Mouse (Mus musculus) testis, adult 2 months (tissue): ENCODE measurements around the gene Col8a2.

Experiments used
- CTCF ChIP-seq: fragments of 200-500 bp; IDR thresholded peaks from 2 replicates; pipeline ENCODE4 v1.5.1; 2012; ENCODE audit warnings: low read depth, mild to moderate bottlenecking, inconsistent platforms, low read length, moderate library complexity; ENCODE audit not compliant: control insufficient read depth, insufficient read depth, insufficient replicate concordance
- POLR2A ChIP-seq: fragments of 200-500 bp; IDR thresholded peaks from 2 replicates; pipeline ENCODE4 v1.6.1; 2012; ENCODE audit warnings: low read depth, mild to moderate bottlenecking, inconsistent platforms, low read length, moderate library complexity; ENCODE audit not compliant: control insufficient read depth

DNA sequence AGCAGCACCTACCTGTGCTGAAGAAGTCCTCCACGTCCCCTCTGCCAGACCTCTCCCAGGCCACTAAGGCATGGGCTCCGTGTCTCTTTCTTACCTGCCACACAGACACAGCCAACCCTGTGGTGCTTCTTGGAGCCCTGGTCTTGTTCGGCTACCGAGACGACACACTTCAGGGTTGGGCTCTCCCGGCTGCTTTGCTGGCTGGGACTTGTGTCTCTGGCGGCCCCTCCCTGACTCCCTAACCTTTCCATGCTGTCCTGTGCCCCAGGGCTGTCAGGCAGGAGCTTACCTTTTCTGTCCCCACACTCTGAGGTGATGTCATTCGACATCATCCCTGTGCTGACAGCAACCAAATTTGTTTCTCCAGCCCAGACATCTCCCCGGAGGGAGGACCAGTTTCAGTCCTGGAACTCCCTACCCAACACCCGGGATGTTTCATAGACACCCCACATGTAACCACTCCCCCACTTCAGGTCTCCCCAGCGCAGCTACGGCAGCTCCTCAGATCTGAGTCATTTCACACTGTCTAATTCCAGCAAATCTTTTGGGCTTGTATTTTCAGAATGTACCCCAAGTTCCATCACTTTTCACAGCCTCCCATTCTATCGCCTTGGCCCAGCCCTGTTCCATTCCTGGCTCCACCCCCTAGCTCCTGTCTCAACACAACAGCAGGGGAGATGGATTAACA is 40.2 kb upstream of the Col8a2 start:
- TF ChIP-seq CTCF (no peak), POLR2A (no peak)
